Mouse (Mus musculus) ES-CJ7 (cell line): Measurements from ENCODE around the gene Tmem9b.
A peak's percentile ranks its signal among the peaks of the same experiment; 100 is the strongest.

Experiments
- DNase-seq: peaks from one replicate; pipeline ENCODE4 v3.0.0; 2011; ENCODE audit warnings: low read depth, low spot score

The Tmem9b gene

GRCm38 (mm10) chr7:109739822-109740370 lies 12.8 kb downstream of the Tmem9b start:
- DNase-seq = no peak

DNA sequence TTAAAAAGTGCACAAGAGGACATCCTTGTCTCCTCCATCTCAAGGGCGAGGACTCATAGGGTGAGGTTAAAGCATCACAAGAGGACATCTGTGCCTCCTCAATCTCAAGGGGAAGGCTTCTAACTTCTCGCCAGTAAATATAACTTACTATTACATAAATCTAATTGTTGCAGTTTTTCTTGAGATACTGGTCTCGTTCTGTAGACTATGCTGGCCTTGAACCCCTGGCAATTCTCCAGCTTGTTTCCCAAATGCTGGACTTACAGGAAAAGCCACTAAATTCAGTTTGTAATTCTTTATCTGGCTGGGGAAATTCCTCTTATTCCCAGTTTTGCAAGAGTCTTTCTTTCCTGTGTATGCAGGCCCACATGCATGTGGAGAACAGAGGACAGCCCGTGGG lies 17.9 kb downstream of the Tmem9b start:
- DNase-seq = no peak

DNA sequence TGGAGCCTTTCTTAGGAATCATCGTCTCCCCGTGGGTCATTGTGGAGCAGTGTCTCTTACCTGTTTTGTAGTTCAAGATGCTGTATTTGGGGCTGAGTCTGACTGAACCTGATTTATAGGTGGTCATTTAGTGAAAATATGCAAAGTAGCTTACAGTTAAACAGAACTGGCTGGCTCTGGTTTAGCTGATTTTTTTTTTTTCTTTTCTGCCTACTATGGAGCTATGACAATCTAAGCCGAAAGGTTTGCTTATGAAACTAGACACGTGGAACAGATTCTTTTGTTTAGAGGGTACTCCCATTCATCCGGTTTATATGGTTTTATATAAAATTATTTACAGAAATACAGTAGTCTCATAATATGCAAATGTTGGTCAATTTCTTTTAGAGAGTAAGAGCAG lies 21.0 kb downstream of the Tmem9b start, which contains the start of gene Ascl3:
Gene Ascl3 (minus strand): TSS at position 101 of the 400 bp plus-strand sequence.
- no peak for DNase-seq

GRCm38 (mm10) chr7:109723697-109724096 lies 29.0 kb downstream of the Tmem9b start, which contains the start of gene BC051019:
Gene BC051019, minus strand, starts transcription at chr7:109723850.
- DNase-seq = no peak

GRCm38 (mm10) chr7:109723114-109723513 lies 29.6 kb downstream of the Tmem9b start:
- DNase-seq = no peak

DNA sequence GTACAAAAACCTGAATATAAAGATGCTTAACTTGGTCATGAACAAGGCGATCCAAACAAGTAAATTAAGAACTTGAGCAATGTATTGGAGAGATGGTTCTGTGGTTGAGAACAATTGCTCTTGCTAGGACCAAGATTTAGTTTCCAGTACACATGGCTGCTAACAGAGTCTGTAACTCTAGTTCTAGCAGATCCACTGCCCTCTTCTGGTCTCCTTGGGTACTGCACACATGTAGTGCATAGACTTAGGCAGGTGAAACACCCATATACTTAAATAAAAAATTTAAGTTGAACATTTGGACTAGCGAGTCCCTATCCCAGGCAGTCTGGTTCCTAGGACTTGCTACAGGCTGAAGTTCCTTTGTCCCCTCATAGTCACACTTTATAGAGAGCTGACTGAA lies 30.1 kb downstream of the Tmem9b start:
- DNase-seq = peak; percentile 83

DNA sequence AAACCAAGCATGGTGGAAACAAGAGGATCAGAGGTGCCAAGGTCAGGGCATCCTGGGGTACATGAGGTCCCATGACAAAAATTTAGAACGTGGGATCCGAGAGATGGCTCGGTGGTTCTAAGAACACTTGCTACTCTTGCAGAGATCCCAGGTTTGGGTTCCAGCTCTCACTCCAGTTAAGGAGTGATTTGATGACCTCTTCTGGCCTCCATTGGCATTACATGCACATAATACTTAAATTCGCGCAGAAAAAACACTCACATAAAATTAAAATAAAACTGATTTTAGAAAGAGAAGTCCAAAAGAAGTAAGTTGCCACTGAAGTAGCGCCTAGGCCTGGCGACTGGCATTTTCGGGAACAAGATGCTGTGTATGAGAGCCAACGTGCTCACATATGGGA lies 33.4 kb downstream of the Tmem9b start:
- DNase-seq = peak; percentile 46

GRCm38 (mm10) chr7:109713434-109713982 lies 39.2 kb downstream of the Tmem9b start:
- DNase-seq = no peak

GRCm38 (mm10) chr7:109712198-109712597 lies 40.5 kb downstream of the Tmem9b start:
- no peak for DNase-seq

GRCm38 (mm10) chr7:109710069-109710468 lies 42.6 kb downstream of the Tmem9b start:
- DNase-seq = no peak

GRCm38 (mm10) chr7:109708961-109709382 lies 43.7 kb downstream of the Tmem9b start:
- no peak for DNase-seq

- peak; percentile 56 for DNase-seq
Measured at GRCm38 (mm10) chr7:109707023-109707785, 45.5 kb downstream of the Tmem9b start.

- DNase-seq = no peak
Measured at GRCm38 (mm10) chr7:109704461-109704860, 48.2 kb downstream of the Tmem9b start.

GRCm38 (mm10) chr7:109704016-109704377 lies 48.7 kb downstream of the Tmem9b start:
- no peak for DNase-seq

- DNase-seq = peak; percentile 98
Measured at GRCm38 (mm10) chr7:109703190-109704015, 49.3 kb downstream of the Tmem9b start, which contains the start of the genes St5 and Akip1. Gene St5, minus strand, starts transcription at chr7:109703605. Gene Akip1, plus strand, starts transcription at chr7:109703690.

DNA sequence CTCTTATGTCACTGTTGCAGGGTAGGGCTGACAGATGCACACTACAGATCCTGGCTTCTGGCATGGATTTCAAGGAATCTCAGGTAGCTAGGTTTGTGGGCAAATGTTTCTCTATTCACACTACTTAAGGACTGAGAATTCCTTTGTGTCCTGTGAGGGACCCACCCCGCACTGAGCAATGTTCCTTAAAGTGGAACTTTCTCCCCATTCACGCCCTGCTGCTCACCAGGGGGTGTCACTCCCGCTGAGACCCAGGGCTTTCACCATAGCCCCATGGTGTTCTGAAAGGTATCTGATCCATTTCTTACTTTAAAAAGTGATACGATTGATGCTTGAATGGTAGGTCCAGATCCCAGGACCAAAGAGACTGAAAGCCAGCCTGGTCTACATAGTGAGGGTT lies 50.0 kb downstream of the Tmem9b start:
- DNase-seq = peak; percentile 51

DNA sequence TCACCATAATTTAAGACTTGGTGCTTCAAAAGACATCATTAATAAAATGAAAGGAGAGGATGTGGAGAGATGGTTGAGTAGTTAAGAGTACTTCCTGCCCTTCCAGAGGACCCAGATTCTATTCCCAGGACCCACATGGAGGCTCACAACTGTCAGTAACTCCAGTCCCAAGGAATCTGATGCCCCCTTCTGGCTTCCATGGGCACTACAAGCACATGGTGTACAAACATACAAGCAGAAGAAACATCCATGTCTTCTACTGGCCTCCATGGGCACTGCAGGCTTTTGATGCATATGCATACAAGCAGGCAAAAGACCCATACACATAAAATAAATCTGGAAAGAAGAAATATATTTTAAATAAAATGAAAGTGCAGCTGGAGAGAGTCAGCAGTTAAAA lies 52.5 kb downstream of the Tmem9b start:
- DNase-seq = peak; percentile 86

GRCm38 (mm10) chr7:109695339-109695726 lies 57.3 kb downstream of the Tmem9b start:
- DNase-seq = peak; percentile 90

GRCm38 (mm10) chr7:109694576-109695338 lies 57.9 kb downstream of the Tmem9b start:
- peak; percentile 59 for DNase-seq

DNA sequence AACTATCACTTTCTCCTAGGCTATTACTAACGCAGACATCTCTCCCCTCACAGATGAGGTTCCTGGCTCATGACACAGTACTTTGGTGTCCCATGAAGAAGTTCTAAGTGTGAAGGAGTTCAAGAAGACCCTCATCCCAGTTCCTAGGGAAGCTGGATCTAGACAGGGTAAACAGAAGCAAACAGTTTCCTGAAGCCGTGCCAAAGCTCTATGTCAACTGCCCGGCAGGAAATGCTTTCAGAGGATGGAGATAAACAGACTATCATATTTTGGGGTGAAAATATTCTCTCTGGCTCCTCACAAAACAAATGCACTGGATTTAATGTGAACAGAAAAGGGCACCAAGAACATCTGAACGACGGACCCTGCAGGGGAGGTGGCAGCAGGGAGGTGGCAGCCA lies 61.7 kb downstream of the Tmem9b start:
- no peak for DNase-seq

DNA sequence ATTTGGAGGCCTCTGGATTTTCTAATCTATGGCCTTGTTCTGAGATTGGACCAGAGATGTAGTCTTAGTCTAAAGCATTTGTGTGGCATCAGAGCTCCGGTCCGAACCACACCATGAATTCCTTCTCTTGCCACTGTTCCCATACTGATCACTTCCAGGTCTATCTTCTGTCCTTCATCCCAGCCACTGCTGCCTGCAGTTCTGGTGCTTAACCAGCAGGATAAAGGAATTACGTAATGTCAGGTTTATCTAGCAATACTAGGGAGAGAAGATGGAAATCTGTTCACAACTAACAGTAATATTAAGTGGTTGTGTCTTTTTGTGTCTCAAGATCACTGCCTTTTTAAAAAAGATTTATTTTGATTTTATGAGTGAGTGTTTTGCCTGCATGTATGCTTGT lies 62.6 kb downstream of the Tmem9b start:
- no peak for DNase-seq
